In the genomic region with DNA sequence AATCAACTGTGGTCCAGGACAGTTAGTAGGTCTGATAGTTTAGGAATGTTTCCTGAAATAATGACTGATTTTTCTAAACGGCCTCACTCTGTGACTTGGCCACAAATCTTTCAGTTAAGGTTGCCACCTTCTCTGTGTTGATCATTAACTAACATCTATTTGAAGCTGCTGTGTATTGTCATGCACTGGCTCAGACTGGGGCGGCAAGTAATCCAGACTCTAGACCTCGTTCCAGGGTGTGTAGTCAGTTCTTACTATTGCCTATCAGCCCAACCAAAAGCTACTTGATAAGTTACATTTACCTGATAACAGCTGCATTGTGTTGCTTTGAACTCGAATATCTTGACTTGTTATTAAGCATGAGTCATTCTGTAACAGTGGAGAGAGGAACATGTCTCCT, we compare ENCODE assay signal across 28 mouse cellular contexts.
DNase-seq lines count a peak whose midpoint lies in the region; ATAC-seq and TF ChIP-seq lines count a peak whose summit lies in the region.
"Had no signal": no experiment of that assay in that cellular context is flagged by ENCODE, and none has a peak within 500 bp of the region (broad histone marks: within the 10 kb centered on the region; RNA-seq: fewer than 3 reads in every experiment).

No protein-coding gene starts in this region.

- H3K36me3 ChIP-seq in kidney, adult 2 months (ENCODE audit: control insufficient read depth, insufficient read depth, low read length) = peaks cover 3% of the 10 kb centered on the region; the same call in 1 of the 2 replicates
- no peaks in the 10 kb centered on the region for H3K36me3 ChIP-seq in kidney, embryonic 14.5 days (ENCODE audit: control insufficient read depth, insufficient read depth, low read length)
- H3K36me3 ChIP-seq in liver, adult 2 months (ENCODE audit: control insufficient read depth, insufficient read depth, low read length) = no peaks in the 10 kb centered on the region
- no peaks in the 10 kb centered on the region for H3K36me3 ChIP-seq in liver, embryonic 11.5 days (ENCODE audit: control insufficient read depth, insufficient read depth, low read length)
- H3K36me3 ChIP-seq in stomach, embryonic 15.5 days = no peaks in the 10 kb centered on the region
- H3K36me3 ChIP-seq in heart, embryonic 12.5 days = no peaks in the 10 kb centered on the region
- H3K36me3 ChIP-seq: embryonic facial prominence, embryonic 13.5 days; forebrain, embryonic 10.5 days; hindbrain, embryonic 10.5 days; hindbrain, embryonic 15.5 days had no signal

- ATAC-seq in kidney, embryonic 14.5 days (ENCODE audit: low FRiP score, low TSS enrichment) = no peak; the same call in 1 of the 2 replicates
- no peak for ATAC-seq in liver, embryonic 11.5 days (replicated peaks; ENCODE audit: low FRiP score)
- peak; percentile 94 for ATAC-seq in stomach, embryonic 15.5 days (ENCODE audit: insufficient read depth, low FRiP score, low read depth)
- ATAC-seq in heart, embryonic 12.5 days (ENCODE audit: insufficient number of reproducible peaks, low FRiP score) = no peak
- ATAC-seq: activated CD4-positive, CD25-positive, alpha-beta regulatory T cell, adult 4 months; inflammation-experienced regulatory T-cells, adult 6 months had no signal

- H3K79me2 ChIP-seq in liver, adult 2 months (ENCODE audit: control insufficient read depth, insufficient read depth, low read length) = no peaks in the 10 kb centered on the region

- no peak for TF ChIP-seq CTCF in kidney, adult 2 months (conservative IDR thresholded peaks at IDR 0.05; ENCODE audit: insufficient read depth, insufficient read length, low read depth, low read length)
- no peak for TF ChIP-seq CTCF in liver, adult 2 months (IDR thresholded peaks at IDR 0.05; ENCODE audit: low read depth, low read length)

- no peak overlapping the region for H3K4me2 ChIP-seq in kidney, embryonic 14.5 days (replicated peaks; ENCODE audit: low read depth, low read length)
- H3K4me2 ChIP-seq in liver, embryonic 11.5 days = no peak overlapping the region
- H3K4me2 ChIP-seq in stomach, embryonic 15.5 days = no peak overlapping the region
- no peak overlapping the region for H3K4me2 ChIP-seq in heart, embryonic 12.5 days
- H3K4me2 ChIP-seq: embryonic facial prominence, embryonic 13.5 days; hindbrain, embryonic 15.5 days had no signal

- H3K4me1 ChIP-seq in kidney, adult 2 months (ENCODE audit: control insufficient read depth, insufficient read depth, low read length) = no peaks in the 10 kb centered on the region; the same call in 1 of the 2 replicates
- H3K4me1 ChIP-seq in kidney, embryonic 14.5 days (ENCODE audit: control insufficient read depth, insufficient read depth, low read length) = no peaks in the 10 kb centered on the region
- no peaks in the 10 kb centered on the region for H3K4me1 ChIP-seq in liver, adult 2 months (ENCODE audit: control insufficient read depth, insufficient read depth, low read length)
- H3K4me1 ChIP-seq in liver, embryonic 11.5 days (replicated peaks; ENCODE audit: control insufficient read depth, insufficient read depth, low read length) = no peaks in the 10 kb centered on the region
- H3K4me1 ChIP-seq in stomach, embryonic 15.5 days = no peaks in the 10 kb centered on the region
- H3K4me1 ChIP-seq in heart, embryonic 12.5 days (replicated peaks) = peaks cover 13% of the 10 kb centered on the region; the same call in 1 of the 2 replicates
- H3K4me1 ChIP-seq: embryonic facial prominence, embryonic 13.5 days; forebrain, embryonic 10.5 days; hindbrain, embryonic 10.5 days; hindbrain, embryonic 15.5 days had no signal

- H3K9me3 ChIP-seq in kidney, embryonic 14.5 days (ENCODE audit: control insufficient read depth, low read length) = no peaks in the 10 kb centered on the region
- no peaks in the 10 kb centered on the region for H3K9me3 ChIP-seq in liver, embryonic 11.5 days (ENCODE audit: control insufficient read depth, low read length)
- no peaks in the 10 kb centered on the region for H3K9me3 ChIP-seq in stomach, embryonic 15.5 days
- H3K9me3 ChIP-seq in heart, embryonic 12.5 days (replicated peaks) = no peaks in the 10 kb centered on the region
- H3K9me3 ChIP-seq: embryonic facial prominence, embryonic 13.5 days; forebrain, embryonic 10.5 days; hindbrain, embryonic 10.5 days; hindbrain, embryonic 15.5 days had no signal

- H3K27me3 ChIP-seq in kidney, adult 2 months (replicated peaks; ENCODE audit: control insufficient read depth, insufficient read depth, low read length) = no peaks in the 10 kb centered on the region
- H3K27me3 ChIP-seq in kidney, embryonic 14.5 days (ENCODE audit: control insufficient read depth, insufficient read depth, low read length) = no peaks in the 10 kb centered on the region
- no peaks in the 10 kb centered on the region for H3K27me3 ChIP-seq in liver, adult 2 months (ENCODE audit: control insufficient read depth, insufficient read depth, low read length)
- no peaks in the 10 kb centered on the region for H3K27me3 ChIP-seq in liver, embryonic 11.5 days (replicated peaks; ENCODE audit: control insufficient read depth, insufficient read depth, low read length)
- no peaks in the 10 kb centered on the region for H3K27me3 ChIP-seq in stomach, embryonic 15.5 days (replicated peaks)
- no peaks in the 10 kb centered on the region for H3K27me3 ChIP-seq in heart, embryonic 12.5 days (replicated peaks)
- H3K27me3 ChIP-seq: CH12.LX; embryonic facial prominence, embryonic 13.5 days; hindbrain, embryonic 15.5 days had no signal

- 29% methylated on average over 4 of the region's 4 CpGs for WGBS in kidney, adult 2 months
- WGBS in kidney, embryonic 14.5 days = 66% methylated on average over 4 of the region's 4 CpGs
- 27% methylated on average over 4 of the region's 4 CpGs for WGBS in liver, adult 2 months
- whole genome bisulfite sequencing in liver, embryonic 11.5 days = 53% methylated on average over 4 of the region's 4 CpGs
- WGBS in stomach, embryonic 15.5 days = 53% methylated on average over 4 of the region's 4 CpGs
- 47% methylated on average over 4 of the region's 4 CpGs for WGBS in heart, embryonic 12.5 days

- no peak overlapping the region for H3K27ac ChIP-seq in kidney, adult 2 months (ENCODE audit: insufficient read depth, low read depth, low read length)
- no peak overlapping the region for H3K27ac ChIP-seq in kidney, embryonic 14.5 days (ENCODE audit: low read depth, low read length)
- H3K27ac ChIP-seq in liver, adult 2 months (replicated peaks; ENCODE audit: insufficient read depth, low read depth, low read length) = no peak overlapping the region
- H3K27ac ChIP-seq in liver, embryonic 11.5 days (ENCODE audit: low read depth, low read length) = no peak overlapping the region
- H3K27ac ChIP-seq in stomach, embryonic 15.5 days = no peak overlapping the region
- no peak overlapping the region for H3K27ac ChIP-seq in heart, embryonic 12.5 days (ENCODE audit: poor library complexity, severe bottlenecking)
- H3K27ac ChIP-seq: embryonic facial prominence, embryonic 13.5 days; forebrain, embryonic 10.5 days; hindbrain, embryonic 10.5 days; hindbrain, embryonic 15.5 days; layer of hippocampus, adult 2 months; liver, embryonic 14.5 days had no signal

- TF ChIP-seq POLR2A in kidney, adult 2 months (IDR thresholded peaks at IDR 0.05; ENCODE audit: low read depth, low read length) = no peak
- no peak for TF ChIP-seq POLR2A in liver, adult 2 months (IDR thresholded peaks at IDR 0.05; ENCODE audit: extremely low read depth, insufficient read depth, low read length)

- H3K4me3 ChIP-seq in kidney, adult 2 months (ENCODE audit: insufficient read depth, low read depth, low read length) = no peak overlapping the region
- H3K4me3 ChIP-seq in kidney, embryonic 14.5 days (ENCODE audit: low read length) = no peak overlapping the region
- no peak overlapping the region for H3K4me3 ChIP-seq in liver, adult 2 months (ENCODE audit: insufficient read depth, low read depth, low read length)
- no peak overlapping the region for H3K4me3 ChIP-seq in liver, embryonic 11.5 days (ENCODE audit: low read depth, low read length)
- no peak overlapping the region for H3K4me3 ChIP-seq in stomach, embryonic 15.5 days (replicated peaks)
- H3K4me3 ChIP-seq in heart, embryonic 12.5 days = no peak overlapping the region
- H3K4me3 ChIP-seq: embryonic facial prominence, embryonic 13.5 days; forebrain, embryonic 10.5 days; hindbrain, embryonic 10.5 days; hindbrain, embryonic 15.5 days; layer of hippocampus, adult 2 months had no signal

- peak; percentile 61 for DNase-seq in kidney, adult 2 months
- peak; percentile 56 for DNase-seq in liver, adult 2 months (ENCODE audit: extremely low read depth, low read depth, low spot score)
- no peak for DNase-seq in liver, embryonic 11.5 days (ENCODE audit: low spot score)
- DNase-seq in cerebellum, adult 9-11 months = no peak
- no peak for DNase-seq in adrenal gland, postnatal 36 days
- DNase-seq: adrenal gland, adult 2 months; cerebellum, adult 11 months; cerebellum, adult 9-10 months; gastrocnemius, postnatal 10 days; heart, postnatal 14 days; left cerebral cortex, postnatal 4 days; lung, adult 2 months; lung, postnatal 10 days; midbrain, embryonic 14.5 days; thymus, adult 18-20 months; thymus, postnatal 25 days had no signal

- no peak overlapping the region for H3K9ac ChIP-seq in kidney, embryonic 14.5 days (ENCODE audit: low read depth, low read length)
- no peak overlapping the region for H3K9ac ChIP-seq in liver, adult 2 months (ENCODE audit: low read depth, low read length)
- H3K9ac ChIP-seq in liver, embryonic 11.5 days (ENCODE audit: low read depth, low read length) = no peak overlapping the region
- no peak overlapping the region for H3K9ac ChIP-seq in stomach, embryonic 15.5 days
- H3K9ac ChIP-seq in heart, embryonic 12.5 days = no peak overlapping the region
- H3K9ac ChIP-seq: embryonic facial prominence, embryonic 13.5 days; hindbrain, embryonic 15.5 days; liver, embryonic 14.5 days had no signal

Comparison
In these comparisons a context has a peak if more than half of its experiments do, and no peak if none do; other contexts are left out.
1. DNase-seq: peak in kidney, adult 2 months (single experiment) and liver, adult 2 months (single experiment); none in liver, embryonic 11.5 days (single experiment), cerebellum, adult 9-11 months (single experiment) and adrenal gland, postnatal 36 days (0 of 2).